Mouse (Mus musculus): ENCODE results near the gene Prss45.
A peak's percentile ranks its signal among the peaks of the same experiment; 100 is the strongest.

The Prss45 gene

DNA sequence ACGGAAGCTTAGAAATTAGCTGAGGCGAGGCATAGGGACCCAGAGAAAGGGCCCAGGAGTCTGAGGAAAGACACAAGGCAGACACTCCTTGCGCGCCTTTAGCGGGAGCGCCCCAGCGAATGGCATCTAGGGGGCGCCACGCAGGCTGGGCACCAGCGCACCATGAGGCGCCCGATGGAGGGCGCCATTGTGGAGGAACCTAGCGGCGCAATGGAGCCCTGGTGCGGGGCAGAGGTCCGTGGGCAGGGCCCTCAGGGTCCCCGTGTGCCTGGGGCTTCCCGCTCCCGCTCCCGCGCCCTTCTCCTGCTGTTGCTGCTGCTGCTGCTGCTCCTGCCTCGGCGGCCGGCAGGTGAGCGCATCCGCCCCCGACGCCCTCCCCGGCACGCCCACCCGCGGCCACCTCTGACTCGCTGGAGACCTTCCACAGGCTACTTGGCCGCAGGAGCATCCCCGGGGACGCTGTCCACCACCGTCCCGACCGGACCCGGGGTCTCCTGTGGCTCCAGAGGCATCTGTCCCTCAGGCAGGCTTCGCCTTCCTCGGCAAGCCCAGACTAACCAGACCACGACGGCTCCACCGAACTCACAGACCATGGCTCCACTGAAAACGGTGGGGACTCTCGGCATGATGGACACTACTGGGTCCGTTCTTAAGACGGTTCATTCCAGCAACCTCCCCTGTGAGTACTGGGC is 23.5 kb downstream of the Prss45 start, which contains the start of gene Prss50:
TSS of gene Prss50 (plus strand) at position 187 of the 692 bp plus-strand sequence.
- DNase-seq (ENCODE audit: low spot score in 2 of 2): no peak

DNA sequence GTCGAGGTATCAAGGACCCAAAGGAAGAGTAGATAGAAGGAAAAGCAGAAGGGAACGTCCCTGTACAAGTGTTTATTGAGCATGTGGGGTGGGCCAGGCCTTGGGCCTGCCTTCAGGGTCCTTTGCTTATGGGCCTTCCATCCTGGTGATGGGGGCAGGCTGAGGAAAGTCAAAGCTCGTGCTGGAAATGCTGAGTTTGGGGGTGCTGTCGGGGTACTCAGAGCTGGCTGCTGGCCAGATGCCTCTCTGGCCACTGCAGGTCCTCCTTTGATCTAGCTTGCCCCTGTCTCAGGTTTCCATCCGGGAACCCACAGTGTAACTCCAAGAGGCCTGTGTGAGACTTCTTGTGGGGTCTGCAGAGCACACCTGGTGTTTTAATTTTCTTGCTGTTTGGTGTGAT is 24.1 kb downstream of the Prss45 start:
- no peak for DNase-seq (ENCODE audit: low spot score in 2 of 2)

DNA sequence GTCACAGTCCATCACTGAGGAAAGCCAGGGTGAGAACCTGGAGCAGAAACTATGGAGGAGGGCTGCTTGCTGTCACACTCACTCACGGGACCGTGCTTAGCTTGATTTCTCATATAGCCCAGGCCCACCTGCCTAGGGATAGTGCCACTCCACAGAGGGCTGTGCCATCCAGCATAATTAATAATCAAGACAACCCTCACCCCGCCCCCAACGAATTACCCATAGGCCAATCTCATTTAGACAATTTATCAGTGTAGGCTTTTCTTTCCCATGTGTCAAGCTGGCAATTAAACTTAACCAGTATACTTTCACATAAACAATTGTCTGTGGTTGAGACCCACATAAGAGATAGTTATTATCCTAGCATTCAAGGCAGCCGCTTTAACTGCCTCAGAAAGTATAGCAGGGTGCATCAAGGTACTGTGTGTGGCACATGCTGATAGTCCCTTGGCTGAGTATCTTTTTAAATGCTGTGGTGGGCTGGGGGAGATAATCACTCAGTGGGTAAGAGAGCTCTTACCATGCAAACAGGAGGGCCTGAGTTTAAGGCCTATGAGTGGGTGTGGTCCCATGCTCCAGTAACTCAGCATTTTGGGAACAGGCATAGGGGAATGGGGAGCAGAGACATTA is 24.7 kb downstream of the Prss45 start:
- no peak for DNase-seq (ENCODE audit: low spot score in 2 of 2)

DNA sequence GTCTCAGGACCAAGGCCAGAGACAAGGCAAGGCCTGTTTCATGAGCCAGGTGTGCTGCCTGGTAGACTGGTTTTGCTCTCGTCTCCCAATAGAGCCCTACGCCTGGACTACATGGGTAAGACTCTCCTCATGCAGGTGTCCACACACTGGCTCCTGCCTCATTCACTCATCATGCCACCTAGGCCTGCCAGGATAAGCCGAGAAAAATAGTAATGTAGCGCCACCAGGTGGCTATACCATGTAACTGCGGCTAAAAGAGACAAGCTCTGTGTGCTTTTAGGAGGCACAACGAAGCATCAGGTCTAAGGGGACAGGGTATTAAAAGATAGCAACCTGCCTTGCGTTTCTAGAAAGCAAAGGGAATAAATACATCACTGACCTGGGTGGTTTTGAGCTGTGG is 36.6 kb downstream of the Prss45 start:
- DNase-seq (ENCODE audit: low spot score in 2 of 2): peak in 1 of 2 experiments; percentile 80

DNA sequence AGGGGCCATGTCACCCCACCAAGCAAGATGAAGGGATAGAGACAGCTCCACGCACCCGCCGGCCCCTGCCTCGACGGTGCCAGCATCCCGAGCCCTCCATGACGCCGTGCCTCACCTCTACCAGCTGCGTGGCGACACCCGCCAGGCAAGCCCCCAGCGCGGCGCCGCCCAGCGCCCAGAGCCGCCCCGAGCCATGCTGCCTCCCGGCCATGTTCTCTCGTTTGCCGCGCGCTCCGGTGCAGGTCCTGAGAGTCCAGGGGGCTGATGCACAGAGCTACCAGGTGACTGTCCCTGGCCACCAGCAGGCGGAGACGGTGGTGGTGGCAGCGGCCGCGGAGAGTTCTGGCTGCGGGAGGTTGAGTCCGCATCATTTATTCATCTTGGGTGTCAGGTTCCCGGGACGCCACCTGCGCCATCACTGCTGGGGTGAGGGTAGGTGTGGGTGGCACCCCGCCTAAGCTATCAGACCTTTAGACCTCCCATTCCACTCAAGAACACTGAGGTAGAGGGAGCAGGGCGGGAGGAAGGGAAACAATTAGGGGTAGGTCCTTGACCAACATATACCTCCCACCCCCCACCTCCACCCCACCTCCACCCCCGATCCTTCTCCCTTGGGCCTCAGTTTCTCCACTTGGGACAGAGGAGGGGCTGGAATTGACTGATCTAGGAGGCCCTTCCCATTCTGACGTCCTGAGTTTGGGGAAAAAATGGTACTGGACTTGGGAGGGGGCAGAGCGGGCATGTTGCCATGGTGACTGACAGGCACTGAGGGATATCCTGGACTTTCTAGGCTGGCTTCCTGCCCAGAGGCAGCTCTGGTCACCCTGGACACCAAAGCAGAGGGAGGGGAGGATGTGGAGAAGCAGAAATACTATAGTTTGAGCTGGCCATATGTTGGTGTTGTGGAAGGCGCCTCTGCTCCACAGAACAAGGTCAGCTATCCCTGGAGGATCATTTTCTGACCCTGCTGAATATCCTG is 39.6 kb downstream of the Prss45 start:
- peak in 1 of 2 experiments; percentile 60 for DNase-seq (ENCODE audit: low spot score in 2 of 2)

DNA sequence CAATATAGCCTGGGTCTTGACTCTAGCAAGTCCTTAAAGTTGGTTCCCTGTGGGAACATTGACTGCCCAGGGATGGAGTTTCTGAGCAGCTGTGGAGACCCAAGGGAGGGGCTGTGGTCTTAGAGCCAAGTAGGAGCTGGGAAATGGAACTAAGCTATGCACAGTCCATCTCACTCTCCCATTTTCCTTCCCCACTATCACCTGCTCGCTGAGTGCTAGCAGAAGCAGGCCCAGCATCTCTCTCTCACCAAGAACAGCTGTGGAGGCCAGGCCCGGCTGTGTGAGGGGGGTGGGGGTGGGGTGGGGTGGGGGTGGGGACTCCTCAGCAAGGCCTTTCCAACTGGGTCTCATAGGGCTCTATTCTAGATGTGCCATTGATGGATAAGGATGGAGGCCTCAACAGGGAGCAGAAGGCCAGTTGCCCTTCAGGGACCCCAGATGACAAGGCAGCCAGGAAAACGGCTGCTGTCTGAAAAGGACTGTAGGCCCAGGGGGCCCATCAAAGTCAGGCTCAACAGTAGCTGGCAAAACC is 40.3 kb downstream of the Prss45 start:
- no peak for DNase-seq (ENCODE audit: low spot score in 2 of 2)

DNA sequence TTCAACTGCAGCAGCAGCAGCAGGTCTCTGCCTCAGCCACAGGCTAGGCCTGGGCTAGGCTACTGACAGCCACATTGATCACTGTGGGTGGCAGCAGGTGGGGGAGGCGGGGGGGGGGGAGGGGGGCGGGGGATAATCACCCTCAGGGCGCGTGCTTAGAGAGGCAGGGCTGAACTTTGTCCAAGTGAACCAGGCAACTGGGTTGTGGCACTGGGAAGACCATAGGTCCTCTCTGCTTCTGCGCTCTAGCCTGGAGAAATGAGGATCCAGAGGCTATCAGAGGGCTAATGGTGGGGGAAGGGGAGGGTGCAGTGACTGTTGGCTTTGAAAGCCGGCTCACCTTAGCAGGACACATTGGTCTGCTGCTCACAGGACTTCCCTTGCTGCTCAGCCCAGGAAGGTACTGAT is 40.9 kb downstream of the Prss45 start:
- no peak for DNase-seq (ENCODE audit: low spot score in 2 of 2)

DNA sequence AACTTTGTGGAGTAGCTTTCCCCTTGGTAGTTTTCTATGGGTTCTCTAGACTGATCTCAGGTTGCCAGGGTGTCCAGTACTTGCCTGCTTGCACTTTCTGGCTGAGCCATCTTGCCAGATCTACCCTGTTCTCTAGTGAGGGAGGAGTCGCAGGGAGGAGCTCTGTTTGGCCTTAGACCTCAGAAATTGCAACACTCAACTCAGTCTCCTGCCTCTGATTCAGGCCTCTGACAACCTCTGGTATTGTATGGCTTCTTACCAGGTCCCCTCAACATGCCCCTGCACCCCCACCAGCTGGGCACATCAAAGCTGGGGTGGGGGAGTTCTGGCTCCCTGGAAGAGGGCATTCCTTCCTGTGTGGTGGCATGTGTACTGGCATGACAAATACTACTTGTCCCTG is 43.0 kb downstream of the Prss45 start:
- no peak for DNase-seq (ENCODE audit: low spot score in 2 of 2)

DNA sequence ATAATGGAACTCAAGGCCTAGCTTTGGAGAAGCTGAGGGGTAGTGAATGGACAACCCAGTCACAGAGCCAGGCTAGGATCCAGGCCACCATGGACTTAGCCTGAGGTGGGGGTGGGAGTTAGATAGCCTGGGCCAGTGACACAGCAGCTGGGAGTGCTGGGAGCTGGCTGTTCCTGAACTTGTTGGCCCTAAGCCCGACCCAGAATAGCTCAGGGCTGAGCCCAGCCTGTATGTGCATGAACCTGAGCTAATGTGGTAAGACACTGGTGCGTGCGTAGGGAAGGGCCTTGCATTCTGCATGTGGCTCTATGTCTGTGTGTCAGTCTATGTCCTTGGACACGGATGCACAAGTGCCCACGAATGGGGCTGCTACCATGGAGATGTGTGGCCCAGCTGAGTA is 43.5 kb downstream of the Prss45 start:
- DNase-seq (ENCODE audit: low spot score in 2 of 2): no peak

DNA sequence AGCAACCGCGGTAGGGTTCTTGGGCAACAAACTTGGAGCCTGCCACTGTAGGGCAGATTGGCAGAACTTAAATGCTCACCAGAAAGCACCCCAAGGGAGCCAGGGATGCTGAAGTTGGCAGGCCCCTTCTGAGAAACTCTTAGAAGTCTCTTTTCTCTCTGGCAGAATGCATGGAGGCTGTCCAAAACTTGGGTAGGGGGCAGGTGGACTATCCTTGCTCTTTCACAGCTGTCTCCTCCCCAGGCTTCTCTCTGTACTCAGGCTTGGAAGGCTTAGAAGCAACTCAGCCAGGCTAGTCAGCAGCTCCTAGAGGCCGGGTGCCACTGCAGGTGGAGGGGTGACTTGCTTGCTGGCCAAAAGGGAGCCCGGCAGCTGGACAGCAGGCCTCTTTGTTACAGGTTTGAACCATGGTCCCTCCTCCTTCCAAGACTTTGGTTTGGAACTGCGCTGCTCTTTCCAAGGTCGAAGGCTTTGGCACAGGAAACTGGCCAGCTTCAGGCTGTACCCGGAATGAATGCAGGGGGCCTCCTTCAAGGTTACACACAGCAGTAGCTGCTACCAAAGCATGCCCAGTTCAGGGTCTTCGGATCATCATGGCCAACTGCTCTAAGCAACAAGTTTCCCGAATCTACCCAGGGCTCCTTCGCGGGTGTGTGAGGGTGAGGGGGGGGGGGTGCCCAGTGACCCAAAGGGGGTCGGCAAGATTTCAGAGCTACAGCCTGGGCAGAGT is 45.0 kb downstream of the Prss45 start, which contains the start of gene Als2cl:
TSS of gene Als2cl (plus strand) at position 680 of the 730 bp plus-strand sequence.
- DNase-seq (ENCODE audit: low spot score in 2 of 2): peak in 1 of 2 experiments; percentile 48

DNA sequence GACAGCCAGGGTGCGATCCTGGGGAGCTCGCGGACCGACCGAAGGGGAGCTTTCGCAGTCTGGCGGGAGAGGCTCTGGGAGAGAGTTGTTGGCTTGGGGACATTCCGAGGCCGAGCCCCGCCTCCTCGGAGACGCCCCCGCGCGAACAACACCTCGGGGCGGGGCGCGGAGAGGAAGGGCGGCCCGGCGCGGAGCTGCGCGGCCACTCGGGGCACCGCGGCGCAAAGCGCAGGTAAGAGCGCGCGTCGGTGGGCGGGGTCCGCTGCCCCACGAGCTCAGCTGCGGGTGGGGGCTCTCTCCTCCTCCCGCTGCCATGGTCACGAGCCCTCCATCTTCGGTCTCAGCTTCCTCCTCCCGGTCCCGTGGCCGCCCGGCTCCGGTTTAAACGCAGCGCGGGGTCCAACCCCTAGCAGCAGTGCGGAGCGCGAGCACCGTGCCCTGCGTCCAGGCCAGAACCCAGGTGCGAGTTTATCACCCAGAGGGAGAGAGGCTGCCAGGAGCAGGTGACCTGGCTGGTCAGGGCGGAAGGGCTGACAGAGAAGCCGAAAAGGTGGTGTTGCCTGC is 45.7 kb downstream of the Prss45 start, which contains the start of gene Tmie:
TSS of gene Tmie (minus strand) at position 116 of the 564 bp plus-strand sequence.
- DNase-seq (ENCODE audit: low spot score in 2 of 2): peak in 1 of 2 experiments; percentile 22

DNA sequence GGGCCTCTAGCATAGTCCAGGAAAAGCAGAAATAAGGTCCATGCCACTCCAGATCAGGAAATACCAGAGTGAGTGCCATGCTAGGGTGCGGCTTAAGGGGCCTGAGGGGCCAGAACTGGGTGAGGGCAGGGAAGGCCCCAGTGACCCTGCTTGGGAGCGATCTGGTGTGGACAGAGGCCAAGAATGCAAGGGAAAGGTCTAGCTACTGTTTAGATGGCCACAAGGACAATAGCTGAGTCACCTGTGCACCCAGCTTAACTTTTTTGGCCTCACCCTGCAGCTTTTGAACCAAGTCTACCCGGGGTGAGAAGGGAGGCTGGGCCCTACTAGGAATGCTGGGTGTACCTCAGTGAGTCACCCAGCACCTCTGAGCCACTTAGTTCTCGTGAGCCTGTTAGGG is 46.4 kb downstream of the Prss45 start:
- DNase-seq (ENCODE audit: low spot score in 2 of 2): no peak

DNA sequence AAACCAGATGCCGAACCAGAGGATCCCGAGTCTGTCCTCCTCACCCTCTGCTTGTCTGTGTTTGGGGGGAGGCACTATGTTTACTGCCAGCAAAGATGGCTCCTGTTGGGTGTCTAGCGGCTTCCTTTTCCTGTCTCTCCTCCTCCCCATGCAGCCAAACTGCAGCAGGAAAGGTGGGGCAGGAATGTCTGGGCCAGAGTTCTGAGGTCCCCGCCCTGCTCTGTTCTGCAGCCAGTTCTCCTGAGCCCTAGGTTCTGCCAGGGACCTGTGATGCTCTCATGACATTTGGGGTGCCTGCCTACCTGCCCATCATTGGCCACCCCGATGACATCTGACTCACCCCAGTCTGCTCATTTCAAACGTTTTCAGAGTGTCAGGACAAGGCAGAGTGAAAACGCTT is 47.6 kb downstream of the Prss45 start:
- no peak for DNase-seq (ENCODE audit: low spot score in 2 of 2)

DNA sequence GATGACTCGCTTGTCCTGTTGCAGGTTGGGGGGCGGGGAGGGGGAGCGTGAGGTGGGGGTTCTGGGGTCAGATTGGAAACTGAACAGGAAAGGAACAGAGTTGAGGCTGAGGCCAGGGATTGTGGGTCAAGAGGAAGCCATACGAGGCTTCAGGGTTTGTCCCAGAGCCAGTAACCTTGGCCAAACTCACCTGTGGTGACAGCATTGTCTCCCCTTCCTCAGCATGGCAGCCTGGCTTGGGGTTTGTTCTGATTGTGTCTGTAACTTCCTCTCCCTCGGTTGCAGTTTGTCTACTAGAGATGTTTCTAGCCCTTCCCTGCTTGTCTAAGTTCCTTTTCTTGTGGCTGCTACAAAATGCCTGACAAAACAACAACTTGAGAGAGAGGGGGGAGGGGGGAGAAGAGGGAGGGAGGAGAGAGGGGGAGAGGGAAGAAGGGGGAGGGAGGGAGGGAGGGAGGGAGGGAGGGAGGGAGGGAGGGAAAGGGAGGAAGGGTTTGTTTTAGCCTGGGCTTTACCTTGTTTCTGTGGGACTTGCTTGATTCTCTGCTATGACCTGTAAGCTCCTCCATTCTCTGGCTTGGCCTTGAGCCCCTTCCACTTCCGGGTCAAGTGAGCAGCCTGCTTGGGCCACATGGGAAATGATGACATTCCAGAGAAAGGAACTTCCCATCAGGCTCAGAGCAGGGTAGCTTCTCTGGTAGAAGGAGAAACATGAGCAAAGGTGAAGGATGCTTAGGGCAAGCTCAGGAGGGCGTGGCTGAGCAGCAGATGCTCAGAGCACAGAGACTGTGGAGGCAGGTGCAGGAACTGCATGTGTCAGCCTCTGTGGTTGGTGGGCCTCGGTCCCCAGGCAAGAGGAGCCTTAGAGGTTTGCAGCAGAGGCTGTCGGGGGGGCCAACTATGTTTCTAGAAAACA is 53.3 kb downstream of the Prss45 start:
- DNase-seq (ENCODE audit: low spot score in 2 of 2): no peak

DNA sequence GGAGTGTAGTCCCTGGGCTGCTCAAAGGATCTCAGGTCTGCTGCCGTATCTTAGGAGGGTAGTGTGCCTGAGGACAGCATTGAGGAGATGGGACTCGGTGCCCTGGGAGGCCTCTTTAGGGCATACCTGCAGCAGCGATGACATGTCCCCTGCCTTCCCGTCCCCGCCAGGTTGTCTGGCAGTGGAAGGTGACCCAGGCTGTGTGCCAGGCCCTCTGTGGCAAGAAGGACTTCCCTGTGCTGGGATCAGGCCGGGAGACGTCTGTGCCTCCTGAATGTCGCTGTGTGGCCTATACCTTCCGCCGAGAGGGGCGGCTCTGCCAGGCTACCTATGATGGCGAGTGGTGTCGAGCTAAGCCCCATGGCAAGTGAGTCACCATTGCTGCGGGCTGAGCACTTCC is 54.5 kb downstream of the Prss45 start:
- no peak for DNase-seq (ENCODE audit: low spot score in 2 of 2)

DNA sequence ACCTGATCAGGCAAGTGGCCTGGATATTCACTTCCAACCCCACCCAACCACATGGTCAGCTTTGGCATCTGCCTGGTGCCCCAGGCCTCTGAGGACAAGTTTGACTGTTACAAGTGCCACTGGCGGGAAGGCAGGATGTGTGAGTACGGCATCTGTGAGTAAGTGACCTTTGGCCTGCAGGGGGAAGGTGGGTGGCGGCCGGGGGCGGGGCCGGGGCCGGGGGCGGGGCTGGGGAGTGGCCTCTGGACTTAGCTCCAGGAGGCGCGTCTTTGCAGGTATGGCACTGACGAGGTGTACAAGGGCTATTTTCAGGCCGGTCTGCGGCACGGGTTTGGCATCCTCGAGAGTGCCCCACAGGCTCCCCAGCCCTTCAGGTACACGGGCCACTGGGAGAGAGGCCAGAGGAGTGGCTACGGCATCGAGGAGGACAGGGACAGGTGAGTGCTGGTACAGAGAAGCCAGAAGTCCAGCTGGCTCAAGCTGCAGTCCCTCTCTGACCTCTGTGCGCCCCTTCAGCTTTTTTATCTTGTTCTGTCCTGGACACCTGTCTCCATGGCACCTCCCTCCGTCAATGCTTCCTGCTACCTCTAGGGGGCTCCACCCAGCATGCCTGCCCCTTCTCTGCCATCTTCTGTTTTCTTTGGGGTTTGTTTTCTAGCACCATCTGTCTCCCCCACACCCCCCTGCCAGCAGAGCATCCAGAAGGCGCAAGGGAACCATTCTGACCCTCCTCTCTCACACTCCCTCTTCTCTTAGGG is 55.8 kb downstream of the Prss45 start:
- no peak for DNase-seq (ENCODE audit: low spot score in 2 of 2)
